Mouse (Mus musculus) left cerebral cortex, adult 11 months (tissue): ENCODE data around the gene Psmd7.

Source experiments
- DNase-seq: peaks from one replicate; pipeline ENCODE4 v3.0.0; 2022; ENCODE audit warnings: low spot score

Gene Psmd7

DNA sequence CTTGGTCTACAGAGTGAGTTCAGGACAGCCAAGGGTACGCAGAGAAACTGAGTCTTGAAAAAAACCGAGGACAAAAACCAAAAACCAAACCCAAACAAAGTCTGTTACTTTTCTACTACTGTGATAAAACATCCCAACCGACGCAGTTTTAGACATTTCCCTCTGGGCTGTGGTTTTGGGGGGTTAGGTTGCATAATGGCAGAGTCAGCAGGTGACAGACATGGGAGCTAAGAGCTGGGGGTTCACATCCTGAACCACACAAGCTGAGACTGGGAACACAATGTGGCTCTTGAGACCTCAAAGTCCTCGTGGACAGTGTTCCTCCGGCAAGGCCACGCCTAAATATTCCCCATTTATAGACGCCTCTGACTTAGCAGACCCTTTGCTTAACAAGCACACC is 10.1 kb downstream of the Psmd7 start:
- no peak for DNase-seq

GRCm38 (mm10) chr8:107577640-107578039 is 10.6 kb downstream of the Psmd7 start:
- DNase-seq, result no peak

GRCm38 (mm10) chr8:107576702-107577101 is 11.6 kb downstream of the Psmd7 start:
- DNase-seq, result peak; percentile 80

GRCm38 (mm10) chr8:107574771-107575170 is 13.5 kb downstream of the Psmd7 start:
- no peak for DNase-seq

DNA sequence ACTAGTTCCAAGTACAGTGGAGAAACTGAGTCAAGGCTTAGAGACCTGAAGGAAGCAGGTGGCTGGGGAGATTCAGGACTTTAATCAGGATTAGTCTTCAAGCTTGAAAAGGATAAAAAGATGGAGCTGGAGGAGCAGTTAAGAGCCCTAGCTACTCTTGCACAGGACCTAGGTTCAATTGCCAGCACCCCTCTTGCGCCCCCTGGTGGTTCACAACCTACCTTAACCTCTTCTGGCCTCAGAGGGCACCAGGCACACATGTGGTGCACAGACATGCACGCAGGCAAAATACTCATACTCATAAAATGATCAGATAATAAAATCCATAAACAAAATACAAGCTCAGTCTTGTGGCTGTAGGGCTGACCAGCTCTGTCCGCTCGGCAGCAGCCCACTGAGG is 15.8 kb downstream of the Psmd7 start:
- DNase-seq, result no peak

DNA sequence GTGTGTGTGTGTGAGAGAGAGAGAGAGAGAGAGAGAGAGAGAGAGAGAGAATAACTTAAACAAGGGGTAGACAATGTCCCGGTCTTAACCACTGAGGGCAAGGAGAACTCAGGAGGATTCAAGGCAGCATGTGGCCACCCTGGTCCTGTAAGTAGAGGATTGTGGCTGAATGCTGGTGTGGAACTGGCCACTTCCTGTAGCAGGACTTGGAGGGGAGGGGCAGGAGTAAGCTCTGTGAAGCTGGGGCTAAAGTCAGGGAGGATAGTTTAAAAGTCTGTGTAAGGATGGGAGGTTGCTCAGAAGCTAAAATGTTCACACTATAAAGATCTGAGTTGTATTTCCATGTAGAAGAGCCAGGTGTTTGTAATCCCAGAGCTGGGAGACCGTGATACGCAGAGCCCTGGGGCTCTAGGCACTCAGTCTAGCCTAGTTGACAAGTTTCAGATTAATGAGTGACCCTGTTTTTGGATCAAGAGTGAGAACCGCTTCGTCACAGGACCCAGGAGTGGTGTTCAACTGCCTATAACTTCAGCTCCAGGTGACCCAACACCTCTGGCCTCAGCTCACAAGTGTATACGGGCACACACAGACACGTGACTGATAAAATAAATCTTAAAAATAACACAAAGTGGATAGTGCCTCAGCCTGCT is 16.7 kb downstream of the Psmd7 start:
- DNase-seq, result no peak

GRCm38 (mm10) chr8:107571046-107571445 is 17.2 kb downstream of the Psmd7 start:
- no peak for DNase-seq

DNA sequence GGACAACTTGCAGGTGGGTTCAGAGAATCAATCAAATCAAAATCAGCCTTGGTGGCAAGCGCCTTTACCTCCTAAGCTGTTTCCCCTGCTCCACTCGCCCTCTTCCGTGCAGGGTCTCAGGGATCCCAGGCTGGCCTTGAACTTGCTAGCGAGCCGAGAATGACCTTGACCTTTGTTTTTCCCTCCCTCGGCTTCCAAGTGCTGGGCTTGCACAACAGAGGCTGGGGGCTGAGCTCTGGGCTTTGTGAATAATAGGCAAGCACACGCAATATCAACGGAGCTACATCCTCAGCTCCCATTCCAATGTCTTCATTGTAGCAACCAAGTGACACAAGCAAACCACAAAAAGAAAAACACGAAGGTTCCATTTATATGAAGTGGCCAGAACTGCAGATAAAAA is 26.1 kb downstream of the Psmd7 start:
- DNase-seq, result no peak

DNA sequence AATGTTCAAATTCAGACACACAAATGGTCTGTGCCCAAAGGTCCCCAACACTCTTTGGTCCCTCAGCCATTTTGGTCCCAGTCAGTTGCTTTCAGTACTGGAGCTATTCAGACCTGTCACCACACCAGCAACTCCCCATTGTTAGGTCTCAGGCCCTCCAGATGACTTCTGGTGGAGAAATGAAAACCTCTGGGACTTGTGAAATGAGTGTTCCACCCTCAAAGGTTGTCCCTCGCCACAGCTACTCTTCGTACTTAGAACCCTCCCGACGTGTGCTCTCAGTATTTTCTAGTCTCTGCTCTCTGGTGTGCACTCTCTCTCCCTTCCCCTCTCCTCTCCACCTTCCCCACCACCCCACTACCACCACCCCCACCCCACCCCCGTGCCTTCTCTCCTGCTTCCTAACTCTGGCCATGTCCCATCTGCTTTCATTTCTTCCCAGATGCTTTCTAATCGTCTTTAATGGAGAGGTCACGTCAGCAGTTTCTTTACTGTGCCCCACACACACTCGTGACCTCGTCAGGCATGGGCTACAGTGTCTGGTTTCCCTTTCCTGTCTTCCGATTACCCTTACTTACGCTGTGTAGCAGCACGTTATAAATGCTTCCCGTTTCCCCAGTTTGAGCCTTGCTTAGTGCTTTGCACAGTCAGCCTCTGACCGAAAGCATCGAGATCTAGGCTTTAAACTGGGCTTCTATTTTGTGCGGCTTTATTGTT is 27.3 kb downstream of the Psmd7 start:
- no peak for DNase-seq

DNA sequence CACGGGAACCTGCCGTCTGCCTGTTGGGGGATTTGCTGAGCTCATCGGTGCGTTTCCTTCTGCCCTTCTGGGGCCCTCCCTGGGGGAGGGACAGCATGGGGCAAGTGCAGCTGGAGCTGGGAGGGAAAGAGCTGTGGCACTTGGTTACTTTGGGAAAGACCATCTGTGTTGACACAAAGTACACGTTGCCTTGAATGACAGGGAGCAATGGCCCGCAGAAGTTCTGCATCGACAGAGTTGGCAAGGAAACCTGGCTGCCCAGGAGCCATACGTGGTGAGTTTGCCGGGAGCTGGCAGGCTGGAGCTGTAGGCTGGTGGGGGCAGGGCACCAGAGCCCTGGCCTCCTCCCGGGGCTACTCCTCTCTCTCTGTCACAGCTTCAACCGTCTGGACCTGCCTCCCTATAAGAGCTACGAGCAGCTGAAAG is 31.7 kb downstream of the Psmd7 start:
- no peak for DNase-seq

- DNase-seq, result no peak
These were observed 33.0 kb downstream of the Psmd7 start for GRCm38 (mm10) chr8:107555231-107555630.

GRCm38 (mm10) chr8:107552234-107552633 is 36.0 kb downstream of the Psmd7 start:
- no peak for DNase-seq

DNA sequence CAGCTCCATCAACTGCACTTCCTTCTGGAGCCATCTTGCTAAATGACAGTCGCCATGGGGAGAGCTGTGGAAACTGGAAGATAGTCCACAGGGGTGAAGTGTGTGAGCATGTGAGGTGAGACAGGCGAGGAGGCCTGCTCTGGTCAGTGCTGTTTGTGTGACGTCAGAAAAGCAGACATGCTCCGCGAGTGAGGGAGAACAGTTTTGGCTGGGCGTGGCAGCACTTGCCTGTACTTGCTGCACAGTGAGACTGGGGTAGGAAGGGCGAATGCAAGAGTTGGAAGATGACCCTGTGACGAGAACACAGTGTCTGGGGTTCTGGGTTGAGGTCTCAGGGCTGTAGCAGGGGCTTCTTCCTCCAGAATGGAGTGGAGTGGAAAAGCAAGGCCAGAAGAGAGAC is 41.4 kb downstream of the Psmd7 start:
- DNase-seq, result no peak

- peak; percentile 29 for DNase-seq
These were observed 42.1 kb downstream of the Psmd7 start for GRCm38 (mm10) chr8:107546154-107546553.

GRCm38 (mm10) chr8:107545621-107546152 is 42.6 kb downstream of the Psmd7 start:
- no peak for DNase-seq

- no peak for DNase-seq
These were observed 43.6 kb downstream of the Psmd7 start for GRCm38 (mm10) chr8:107544651-107545174.

GRCm38 (mm10) chr8:107544211-107544610 is 44.1 kb downstream of the Psmd7 start:
- no peak for DNase-seq

DNA sequence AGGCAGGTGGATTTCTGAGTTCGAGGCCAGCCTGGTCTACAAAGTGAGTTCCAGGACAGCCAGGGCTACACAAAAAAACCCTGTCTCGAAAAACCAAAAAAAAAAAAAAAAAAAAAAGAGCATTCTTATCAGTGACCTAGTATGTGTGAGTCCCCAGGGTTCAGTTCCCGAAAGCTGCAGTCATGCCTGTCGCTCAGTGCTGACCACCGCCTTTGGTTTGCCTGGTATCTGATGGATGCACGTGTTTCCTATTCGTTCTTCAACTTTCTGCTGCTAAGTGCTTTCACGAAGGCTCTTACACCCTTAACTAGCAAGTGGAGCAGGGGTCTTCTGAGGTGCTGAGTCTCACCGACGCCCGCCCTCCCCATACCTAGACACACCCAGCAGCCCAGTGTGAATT is 44.5 kb downstream of the Psmd7 start:
- no peak for DNase-seq

GRCm38 (mm10) chr8:107542151-107542550 is 46.1 kb downstream of the Psmd7 start:
- no peak for DNase-seq

- no peak for DNase-seq
These were observed 46.9 kb downstream of the Psmd7 start for GRCm38 (mm10) chr8:107541369-107541768.

GRCm38 (mm10) chr8:107540623-107541022 is 47.6 kb downstream of the Psmd7 start:
- no peak for DNase-seq

DNA sequence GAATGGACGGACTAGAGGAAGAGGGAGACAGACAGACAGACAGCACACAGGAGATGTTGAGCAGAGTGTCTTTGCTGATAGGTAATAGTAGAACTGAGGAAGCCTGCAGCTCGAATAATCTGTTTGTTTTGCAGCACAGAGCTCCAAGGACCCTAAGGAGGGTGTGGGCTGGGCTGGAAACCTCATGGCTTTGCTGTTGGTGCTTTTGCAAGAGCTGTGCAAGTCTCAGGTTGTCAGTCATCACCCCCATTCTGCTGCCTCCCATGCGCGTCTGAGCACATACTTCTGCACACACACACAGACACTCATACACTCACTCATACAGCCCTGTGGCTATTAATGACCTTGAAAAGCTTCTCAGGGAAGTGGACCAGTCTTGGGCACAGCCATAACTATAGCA is 50.8 kb downstream of the Psmd7 start:
- no peak for DNase-seq
